In genomic region chr17:24632167-24632812, GRCm38 (mm10) we compare ENCODE assay signal across 8 mouse cellular contexts. TPM values are rescaled to one million over a fixed set of nuclear protein-coding genes. Genes with fewer than 3 reads are reported as not detected.
DNase-seq lines count a peak whose midpoint lies in the region; ATAC-seq lines count a peak whose summit lies in the region.

Gene Tsc2, minus strand, starts transcription at chr17:24632630.
Gene Nthl1, plus strand, starts transcription at chr17:24632680.

- intact Hi-C loops in left cerebral cortex, postnatal 10 days (cut with DNase I): no loop called here

- DNase-seq in adrenal gland, adult 2 months: peak; percentile 91
- DNase-seq in embryo, embryonic 11 days: peak; percentile 95
- peak; percentile 82 for DNase-seq in gastrocnemius, postnatal 25 days
- DNase-seq in left cerebral cortex, postnatal 10 days (ENCODE audit: extremely low spot score in 1 of 2, low spot score in 2 of 2): peak; percentile 81 to 90
- DNase-seq in right cerebral cortex, postnatal 14 days: peak; percentile 78
- peak; percentile 77 for DNase-seq in urinary bladder, postnatal 25 days (ENCODE audit: low spot score)

- ATAC-seq in inflammation-experienced regulatory T-cells, adult 6 months: peak; percentile 97
- peak; percentile 85 for ATAC-seq in megakaryocyte progenitor cell, adult 5-6 weeks (replicated peaks; ENCODE audit: poor library complexity)

RNA-seq across cellular contexts. Expression of gene Tsc2, which starts in this region (rescaled TPM):
- total RNA-seq in adrenal gland, adult 2 months (2021): 100 to 1,000 TPM in 1 of 2 experiments, 10 to 100 TPM in 1; 83.5 to 110 TPM
- 160 and 180 TPM in 2 replicates for polyA plus RNA-seq in adrenal gland, adult 2 months (2012; rRNA removed)
- total RNA-seq in gastrocnemius, postnatal 25 days (2021): 10 to 100 TPM; 65.8 to 67.8 TPM
- 10 to 100 TPM; 17.0 to 17.7 (median 17.1) TPM for polyA plus RNA-seq in inflammation-experienced regulatory T-cells, adult 6 months (2017; shearing (Covaris generic))
- 100 to 1,000 TPM; 130 to 143 TPM for total RNA-seq in left cerebral cortex, postnatal 10 days (2021)
- 64.3 and 66.9 TPM in 2 replicates for total RNA-seq in megakaryocyte progenitor cell, adult 5-6 weeks (2015)
- 52.1 and 54.1 TPM in 2 replicates for total RNA-seq in megakaryocyte progenitor cell, adult 5-6 weeks (2017)

RNA-seq across cellular contexts. Expression of gene Nthl1, which starts in this region (rescaled TPM):
- total RNA-seq in adrenal gland, adult 2 months (2021): 10 to 100 TPM in 1 of 2 experiments, 1 to 10 TPM in 1; 4.8 to 10.1 TPM
- polyA plus RNA-seq in adrenal gland, adult 2 months (2012; rRNA removed): 9.4 and 13.8 TPM in 2 replicates
- total RNA-seq in gastrocnemius, postnatal 25 days (2021): 1 to 10 TPM; 2.6 to 4.2 TPM
- 1 to 10 TPM; 2.0 to 4.8 (median 2.8) TPM for polyA plus RNA-seq in inflammation-experienced regulatory T-cells, adult 6 months (2017; shearing (Covaris generic))
- 1 to 10 TPM; 4.6 to 5.9 TPM for total RNA-seq in left cerebral cortex, postnatal 10 days (2021)
- total RNA-seq in megakaryocyte progenitor cell, adult 5-6 weeks (2015): 5.7 and 6.7 TPM in 2 replicates
- 12.0 and 13.6 TPM in 2 replicates for total RNA-seq in megakaryocyte progenitor cell, adult 5-6 weeks (2017)

Comparison
In these comparisons a context has a peak if more than half of its experiments do, and no peak if none do; other contexts are left out.
1. Peak in every context shown above with its lines: DNase-seq and ATAC-seq.